Mouse (Mus musculus) ES-Bruce4 (cell line): ENCODE data around the gene Fndc3b.

Experiments
- CTCF ChIP-seq: IDR thresholded peaks from one replicate; pipeline ENCODE4 v1.8.1; 2011; ENCODE audit warnings: low read depth, low read length
- POLR2A ChIP-seq: IDR thresholded peaks from one replicate; pipeline ENCODE4 v1.8.1; 2011; ENCODE audit warnings: low read length; ENCODE audit not compliant: insufficient read depth

- TF ChIP-seq POLR2A (no peak), CTCF (no peak)
These were observed 40.0 kb upstream of the Fndc3b start for GRCm38 (mm10) chr3:27751156-27751555.
